Mouse (Mus musculus) kidney, adult 8-10 months (tissue): ENCODE data around the gene Senp8.
"Not testable (repeated sequence)": the region's sequence is repeated elsewhere in the genome, so short reads cannot be mapped to it uniquely, and the experiment has no call there.

Experiments used
- DNase-seq, 2 experiments: peaks; one replicate each; pipeline ENCODE4 v3.0.0; 2022

Senp8 gene

GRCm38 (mm10) chr9:59750267-59751065 is at the start of gene Senp8, which contains the start of gene Myo9a:
Gene Senp8, minus strand, starts transcription at chr9:59750710.
Gene Myo9a, plus strand, starts transcription at chr9:59750896.
- DNase-seq: peak; percentile 99

DNA sequence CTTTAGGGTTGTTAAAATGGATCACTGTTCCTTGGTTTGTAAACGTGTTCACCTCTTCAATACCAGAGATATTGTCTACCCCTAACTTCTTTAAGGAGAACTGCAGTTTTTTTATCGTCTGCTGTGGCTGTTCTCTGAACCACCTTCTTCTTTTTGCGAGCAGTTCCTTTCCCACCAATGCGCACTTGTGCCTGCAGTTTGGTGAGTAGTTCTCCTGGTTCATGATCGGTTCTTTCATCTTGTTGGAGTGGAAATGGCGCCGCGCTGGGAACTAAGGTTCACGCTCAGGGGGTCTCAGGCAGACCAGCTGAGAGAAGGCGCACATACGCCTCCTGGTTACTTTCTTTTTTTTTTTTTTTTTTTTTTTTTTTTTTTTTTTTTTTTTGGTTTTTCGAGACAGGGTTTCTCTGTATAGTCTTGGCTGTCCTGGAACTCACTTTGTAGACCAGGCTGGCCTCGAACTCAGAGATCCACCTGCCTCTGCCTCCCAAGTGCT is 16.5 kb upstream of the Senp8 start:
- not testable (repeated sequence) for DNase-seq

GRCm38 (mm10) chr9:59760515-59760914 is 10.0 kb upstream of the Senp8 start:
- DNase-seq: no peak

GRCm38 (mm10) chr9:59757016-59757415 is 6.5 kb upstream of the Senp8 start:
- peak in 1 of 2 experiments; percentile 66 for DNase-seq

GRCm38 (mm10) chr9:59755199-59755598 is 4.7 kb upstream of the Senp8 start:
- DNase-seq: no peak

- DNase-seq: no peak
These were observed 1.5 kb upstream of the Senp8 start for GRCm38 (mm10) chr9:59751966-59752365.

DNA sequence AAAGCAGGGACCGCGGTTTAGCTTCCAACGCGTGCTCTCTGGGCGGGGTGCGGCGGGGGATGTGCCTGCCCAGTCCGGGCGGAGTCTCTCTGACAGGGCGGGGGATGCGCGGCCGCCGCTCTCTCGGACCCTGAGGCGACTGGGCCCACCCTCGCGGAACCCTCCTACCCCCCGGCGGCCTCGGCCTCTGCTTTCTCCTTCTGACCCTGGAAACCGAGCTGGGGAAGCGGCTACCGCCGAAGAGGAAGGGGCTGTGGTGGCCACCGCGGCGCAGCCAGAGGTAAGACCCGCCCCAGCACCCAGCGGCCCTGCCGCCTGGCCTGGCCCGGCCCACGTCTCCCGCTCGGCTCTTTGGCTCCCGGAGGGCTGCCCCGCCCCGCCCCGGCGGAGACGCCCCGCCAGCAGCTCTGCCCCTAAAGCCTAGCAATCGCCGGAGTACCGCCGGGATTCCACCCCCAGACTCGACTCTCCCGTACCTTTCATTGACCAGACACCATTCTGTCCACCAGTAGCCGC is 614 bp upstream of the Senp8 start:
- DNase-seq: peak; percentile 91 to 92

DNA sequence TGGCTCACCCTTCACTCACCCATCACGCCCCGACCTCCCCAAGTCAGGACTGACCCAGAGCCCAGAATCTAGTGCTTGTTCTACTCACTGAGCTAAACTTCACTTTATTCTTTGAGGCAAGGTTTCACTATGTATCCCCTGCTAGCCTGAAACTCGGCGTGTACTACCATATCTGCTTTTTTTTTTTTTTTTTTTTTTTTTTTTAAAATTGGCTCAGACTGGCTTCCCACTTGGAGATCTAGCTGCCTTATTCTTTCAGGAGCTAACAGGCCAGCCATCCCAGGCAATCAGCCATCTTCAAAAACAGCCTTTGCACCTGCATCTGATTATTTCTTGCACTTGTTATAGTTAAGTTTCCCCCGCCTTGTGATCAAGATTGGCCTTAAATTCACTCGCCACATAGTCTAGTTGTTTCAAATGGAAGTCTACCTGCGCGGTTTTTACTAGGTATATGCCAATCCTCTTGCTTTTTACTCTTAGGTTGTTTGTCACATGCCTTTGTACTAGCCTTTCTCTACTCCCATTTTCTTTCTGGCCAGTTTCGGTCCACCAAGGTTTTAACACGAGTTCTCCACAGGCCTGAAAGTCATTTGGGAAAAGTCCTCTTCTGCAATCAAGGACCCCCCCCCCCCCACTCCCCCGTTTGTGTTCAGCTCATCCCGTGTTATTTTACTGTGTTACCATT is 787 bp downstream of the Senp8 start:
- no peak for DNase-seq

- DNase-seq: no peak
These were observed 1.5 kb downstream of the Senp8 start for GRCm38 (mm10) chr9:59748969-59749368.

DNA sequence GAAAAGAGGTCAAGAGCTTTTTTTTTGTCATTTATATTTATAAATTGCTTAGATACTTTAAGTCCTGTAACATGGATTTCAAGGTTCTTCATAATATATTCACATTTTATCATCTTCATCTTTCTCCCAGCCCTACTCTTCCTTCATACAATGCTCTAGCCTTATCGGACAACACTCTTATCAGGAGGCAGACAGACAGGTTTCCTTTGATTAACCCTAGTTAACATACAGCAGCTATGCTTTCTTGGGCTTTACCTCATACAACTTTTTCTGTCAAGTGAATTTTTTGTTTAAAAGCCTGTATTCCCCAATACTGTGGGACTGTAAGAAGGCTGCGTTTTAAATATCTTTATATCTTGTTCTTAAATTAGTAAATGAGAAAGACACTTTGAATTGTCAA is 2.1 kb downstream of the Senp8 start:
- no peak for DNase-seq

DNA sequence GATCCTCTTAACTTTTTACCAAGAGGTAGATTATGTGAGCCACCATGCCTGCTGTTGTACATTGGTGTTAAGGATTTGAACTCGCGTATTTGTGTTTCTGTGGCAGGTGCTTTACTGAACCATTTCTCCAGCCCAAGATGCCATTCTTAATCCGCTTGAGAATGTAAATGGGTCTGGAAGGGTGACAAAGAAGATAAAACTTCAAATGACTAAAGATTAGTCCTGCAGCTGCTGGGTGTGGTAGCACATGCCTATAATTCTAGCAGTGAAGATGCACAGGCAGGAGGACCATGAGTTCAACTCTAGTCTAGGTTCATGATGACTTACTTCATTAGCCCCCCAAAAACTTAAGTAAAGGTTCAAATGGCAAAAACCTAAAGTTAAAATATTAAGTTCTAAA is 6.6 kb downstream of the Senp8 start:
- DNase-seq: no peak

DNA sequence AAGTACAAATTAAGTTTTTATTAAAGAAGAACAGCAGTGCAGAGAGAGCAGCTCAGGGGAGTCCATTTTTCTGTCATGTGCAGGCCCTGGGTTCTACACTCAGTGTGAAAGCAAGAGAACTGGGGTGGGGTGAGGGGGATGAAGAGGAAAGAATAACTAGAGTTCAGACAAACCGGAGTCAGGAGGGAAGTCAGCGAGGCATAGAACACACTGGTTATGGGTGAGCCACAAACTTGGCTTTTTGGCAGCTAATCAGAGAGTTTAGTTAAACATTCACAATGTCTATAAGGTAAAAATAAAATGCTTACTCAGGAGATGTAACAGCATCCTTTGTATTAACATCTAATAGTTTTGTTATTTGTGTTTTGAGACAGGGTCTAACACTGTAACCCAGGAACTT is 9.9 kb downstream of the Senp8 start:
- peak in 1 of 2 experiments; percentile 58 for DNase-seq

DNA sequence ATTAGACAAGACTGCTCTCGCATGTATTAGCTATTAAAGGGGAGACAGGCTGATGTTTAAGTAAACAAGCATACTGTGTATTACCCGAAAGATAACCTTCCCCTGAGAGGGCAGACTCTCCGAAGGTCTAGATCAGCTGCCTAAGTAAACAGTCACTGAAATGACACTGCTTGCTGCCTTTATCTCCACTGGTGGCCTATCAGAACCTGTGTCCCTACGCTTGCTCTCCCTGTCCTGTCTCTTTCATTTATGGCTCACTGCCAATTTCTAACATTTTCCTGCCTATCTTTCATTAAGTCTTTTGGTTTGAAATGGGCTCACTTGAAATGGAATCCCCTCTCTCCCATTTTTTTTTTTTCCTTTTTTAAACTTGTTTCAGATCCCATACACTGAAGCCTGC is 15.1 kb downstream of the Senp8 start:
- no peak for DNase-seq

DNA sequence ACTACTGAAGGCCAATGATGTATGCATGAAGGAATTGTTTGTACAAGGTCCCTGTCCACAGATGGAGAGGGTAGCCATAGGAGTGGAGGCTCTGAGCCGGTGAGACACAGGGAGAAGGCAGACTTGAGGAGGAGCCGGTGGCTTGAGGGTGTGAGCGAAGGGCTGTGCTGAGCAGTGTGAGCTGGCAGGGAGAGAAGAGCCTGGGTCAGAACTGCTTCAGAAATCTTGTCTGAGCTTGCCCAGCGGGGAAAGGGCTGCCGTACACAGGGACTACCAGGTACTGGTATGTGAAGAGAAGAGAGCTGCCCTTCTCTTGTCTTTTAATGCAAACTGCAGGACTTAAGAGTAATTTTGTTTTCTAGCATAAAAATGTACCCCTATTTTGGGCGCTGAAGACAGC is 17.4 kb downstream of the Senp8 start:
- DNase-seq: no peak

GRCm38 (mm10) chr9:59731136-59731535 is 19.4 kb downstream of the Senp8 start:
- no peak for DNase-seq

DNA sequence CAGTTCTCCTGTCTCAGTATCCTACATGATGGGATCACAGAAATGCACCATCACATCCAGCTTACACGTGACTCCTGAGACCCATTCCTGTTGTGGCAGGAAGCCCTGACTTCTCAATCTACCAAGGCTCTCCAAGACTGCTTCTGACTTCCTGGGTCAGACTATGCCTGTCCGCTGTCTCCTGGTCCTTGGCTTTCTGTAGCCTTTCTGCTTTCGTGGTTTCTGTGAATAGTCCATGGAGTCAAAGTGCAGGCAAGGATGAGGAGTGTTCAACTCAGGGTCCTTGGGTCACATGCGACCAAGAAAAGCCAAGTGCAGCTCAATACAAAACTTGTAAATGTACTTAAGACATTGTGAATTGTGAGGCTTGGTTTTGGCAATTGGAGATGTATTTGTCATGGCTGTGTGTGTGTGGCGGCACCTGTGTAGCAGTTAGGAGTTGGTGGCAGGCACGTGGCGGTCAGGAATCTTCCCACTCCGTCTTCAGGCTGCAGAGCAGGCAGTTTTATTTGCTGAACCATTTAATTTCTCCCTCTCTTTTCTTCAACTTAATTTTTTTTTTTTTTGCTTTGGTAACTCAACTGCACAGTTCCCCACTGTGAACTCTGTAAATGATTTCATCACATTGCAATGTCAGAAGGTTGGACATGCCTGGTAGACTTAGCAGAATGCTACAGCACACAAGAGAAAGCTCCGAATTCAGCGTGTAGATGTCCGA is 22.8 kb downstream of the Senp8 start:
- peak; percentile 62 to 80 for DNase-seq

DNA sequence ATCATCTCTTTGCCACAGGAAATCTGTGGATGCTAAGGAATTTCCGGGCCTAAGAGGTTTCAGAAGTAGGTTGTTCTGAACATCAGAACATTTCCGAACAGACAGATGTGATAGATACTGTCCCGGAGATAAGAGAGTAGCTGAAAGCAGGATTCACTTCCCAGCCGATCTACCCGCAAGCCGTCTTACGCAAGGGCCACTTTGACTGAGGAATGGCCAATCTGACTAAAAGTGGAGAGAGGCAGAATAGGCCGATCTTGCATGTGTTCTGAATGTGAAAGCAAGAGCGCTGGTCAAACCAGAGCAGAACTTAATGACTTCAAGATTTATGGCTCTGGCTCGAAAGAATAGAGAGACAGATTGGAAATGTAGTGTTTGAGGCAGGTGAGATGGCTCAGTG is 25.0 kb downstream of the Senp8 start:
- no peak for DNase-seq

- DNase-seq: peak; percentile 86 to 91
These were observed 26.6 kb downstream of the Senp8 start for GRCm38 (mm10) chr9:59723791-59724442.

GRCm38 (mm10) chr9:59723096-59723657 is 27.3 kb downstream of the Senp8 start:
- DNase-seq: peak; percentile 74 to 78

DNA sequence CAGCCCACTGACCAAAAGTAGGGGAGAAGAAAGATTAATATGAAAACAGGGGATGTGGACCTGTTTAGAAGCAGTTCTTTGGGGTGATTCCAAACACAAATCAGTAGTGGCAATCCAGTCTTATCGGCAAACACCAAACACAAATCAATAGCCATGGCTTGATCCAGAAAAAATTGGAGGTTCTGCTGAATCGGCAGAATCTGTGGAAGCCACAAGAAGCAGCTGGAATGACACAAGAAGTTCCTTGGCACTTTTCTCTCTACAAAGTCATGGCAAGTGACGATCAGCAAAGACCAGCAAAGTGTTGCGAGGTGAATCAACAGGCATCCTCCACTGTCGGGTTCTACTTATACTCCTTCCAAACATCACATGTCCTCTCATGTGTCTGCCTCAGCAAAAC is 29.4 kb downstream of the Senp8 start:
- DNase-seq: no peak

DNA sequence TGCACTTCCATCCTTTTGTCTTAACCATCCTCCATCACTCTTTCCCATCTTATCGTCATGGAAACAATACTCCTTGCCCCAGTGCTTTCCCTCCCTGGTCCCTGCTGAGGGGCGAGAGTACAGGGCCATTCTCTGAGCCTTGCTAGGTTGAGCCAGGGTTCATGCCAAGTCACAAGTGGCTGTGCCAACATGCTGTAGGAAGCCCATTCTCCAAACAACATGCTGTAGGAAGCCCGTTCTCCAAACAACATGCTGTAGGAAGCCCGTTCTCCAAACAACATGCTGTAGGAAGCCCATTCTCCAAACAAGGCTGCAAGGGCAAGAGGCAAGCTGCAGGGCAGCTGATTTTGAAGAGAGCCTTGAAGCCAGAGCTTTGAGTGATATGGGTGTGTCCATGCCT is 32.3 kb downstream of the Senp8 start:
- DNase-seq: no peak

DNA sequence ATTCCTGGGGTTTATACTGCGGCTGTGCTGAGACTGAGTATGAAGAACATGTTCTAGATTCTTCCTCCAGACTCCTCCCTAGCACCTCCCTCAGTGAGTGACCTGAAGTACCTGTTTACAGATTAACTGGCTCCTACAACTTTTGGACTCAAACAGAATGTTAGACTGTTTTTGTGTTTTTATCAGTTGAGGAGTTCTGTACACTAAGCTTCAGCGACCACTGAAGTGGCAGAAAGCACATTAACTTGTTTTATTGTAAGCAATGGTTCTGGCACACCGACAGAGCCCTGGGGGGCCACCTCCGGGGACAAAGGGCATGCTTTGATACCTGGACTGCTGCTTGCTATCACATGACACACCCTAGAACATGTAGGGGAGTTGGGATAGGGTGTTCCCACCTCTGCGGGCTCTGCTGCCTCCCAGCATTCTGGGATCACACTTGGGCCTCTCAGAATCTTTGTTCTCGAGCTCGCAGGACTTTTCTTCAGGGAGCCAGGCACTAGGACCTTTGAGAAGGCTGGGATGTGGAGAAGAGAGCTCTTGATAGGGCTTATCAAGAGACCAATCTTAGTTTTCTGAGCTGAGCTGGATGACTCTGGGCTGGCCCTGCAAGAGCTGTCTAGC is 34.1 kb downstream of the Senp8 start:
- peak; percentile 66 for DNase-seq
